Mouse (Mus musculus): Measurements from ENCODE around the gene Anxa11. TPM values are rescaled to one million over a fixed set of nuclear protein-coding genes. Genes with fewer than 3 reads are reported as not detected.
"Not testable (repeated sequence)": the region's sequence is repeated elsewhere in the genome, so short reads cannot be mapped to it uniquely, and the experiment has no call there.

Anxa11 gene
- polyA plus RNA-seq, 1 experiment from 2014 or later, result 1.7 TPM

DNA sequence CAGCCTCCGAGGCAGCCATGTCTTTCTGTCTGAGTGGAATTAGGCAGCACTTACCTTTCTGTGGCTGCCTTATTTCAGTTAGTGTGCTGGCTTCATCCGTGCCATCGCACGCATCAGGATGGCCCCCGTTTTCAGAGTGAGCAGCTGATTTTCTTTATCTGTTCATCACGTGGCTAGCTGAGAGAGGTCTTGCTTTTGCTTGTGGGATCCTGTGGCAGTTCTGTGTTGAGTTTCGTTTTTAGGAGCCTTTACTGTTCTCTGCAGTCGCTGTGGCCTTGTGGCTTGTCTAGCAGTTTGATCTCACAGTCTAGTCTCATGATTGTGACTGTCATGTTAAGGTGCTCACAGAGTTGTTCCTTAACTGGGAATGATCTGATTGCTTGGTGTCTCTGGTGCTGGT is 16.0 kb downstream of the Anxa11 start:
- H3K36me3 ChIP-seq, result no peaks in the 10 kb centered on the region
- no peak overlapping the region for H3K27ac ChIP-seq (replicated peaks)
- 87% methylated on average over 8 of the region's 8 CpGs for WGBS
- H3K9ac ChIP-seq (replicated peaks), result no peak overlapping the region
- no peak for ATAC-seq (replicated peaks)
- H3K4me3 ChIP-seq, result no peak overlapping the region
- no peaks in the 10 kb centered on the region for H3K27me3 ChIP-seq
- H3K9me3 ChIP-seq, result no peaks in the 10 kb centered on the region
- no peak overlapping the region for H3K4me2 ChIP-seq (replicated peaks)
- H3K4me1 ChIP-seq, result no peaks in the 10 kb centered on the region

GRCm38 (mm10) chr14:25861771-25862530 is 20.0 kb downstream of the Anxa11 start:
- H3K4me2 ChIP-seq (replicated peaks), result no peak overlapping the region
- WGBS, result 90% methylated on average over 13 of the region's 13 CpGs
- no peaks in the 10 kb centered on the region for H3K4me1 ChIP-seq
- no peaks in the 10 kb centered on the region for H3K36me3 ChIP-seq
- no peak overlapping the region for H3K9ac ChIP-seq (replicated peaks)
- no peak for ATAC-seq (replicated peaks)
- no peaks in the 10 kb centered on the region for H3K9me3 ChIP-seq
- no peaks in the 10 kb centered on the region for H3K27me3 ChIP-seq
- H3K4me3 ChIP-seq, result no peak overlapping the region
- H3K27ac ChIP-seq (replicated peaks), result no peak overlapping the region

DNA sequence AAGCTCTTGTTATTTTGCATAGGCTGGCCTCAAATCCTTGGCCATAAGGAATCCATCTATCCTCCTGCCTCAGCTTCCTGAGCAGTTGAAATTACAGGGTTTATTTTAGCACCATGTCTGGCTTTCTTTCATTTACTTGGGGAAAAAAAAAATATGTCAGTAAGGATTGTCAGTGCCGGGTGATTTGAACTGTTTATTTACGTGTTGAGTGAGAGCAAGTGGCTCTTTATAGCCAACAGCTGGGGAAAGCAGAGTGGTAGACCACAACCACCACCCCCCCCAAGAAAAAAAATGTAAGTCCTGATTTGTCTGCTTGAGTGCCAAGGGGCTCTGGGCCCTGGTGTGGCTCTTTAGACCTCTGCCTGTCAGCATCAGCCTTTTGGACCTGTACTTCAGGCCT is 21.8 kb downstream of the Anxa11 start:
- 83% methylated on average over 2 of the region's 2 CpGs for WGBS
- Histone ChIP-seq H3K27me3 (no peaks in the 10 kb centered on the region), H3K27ac (replicated peaks) (no peak overlapping the region), H3K9me3 (no peaks in the 10 kb centered on the region), H3K4me3 (no peak overlapping the region), H3K4me1 (no peaks in the 10 kb centered on the region), H3K36me3 (no peaks in the 10 kb centered on the region), H3K4me2 (replicated peaks) (no peak overlapping the region), H3K9ac (replicated peaks) (no peak overlapping the region)
- no peak for ATAC-seq (replicated peaks)

- H3K9ac ChIP-seq (replicated peaks), result no peak overlapping the region
- no peaks in the 10 kb centered on the region for H3K4me1 ChIP-seq
- H3K4me2 ChIP-seq (replicated peaks), result no peak overlapping the region
- no peak overlapping the region for H3K4me3 ChIP-seq
- WGBS, result 89% methylated on average over 5 of the region's 5 CpGs
- no peaks in the 10 kb centered on the region for H3K36me3 ChIP-seq
- no peak overlapping the region for H3K27ac ChIP-seq (replicated peaks)
- H3K27me3 ChIP-seq, result no peaks in the 10 kb centered on the region
- no peaks in the 10 kb centered on the region for H3K9me3 ChIP-seq
- ATAC-seq (replicated peaks), result no peak
These were observed 23.3 kb downstream of the Anxa11 start for GRCm38 (mm10) chr14:25865251-25865650.

GRCm38 (mm10) chr14:25866384-25866783 is 24.4 kb downstream of the Anxa11 start:
- Histone ChIP-seq H3K4me3 (no peak overlapping the region), H3K36me3 (no peaks in the 10 kb centered on the region), H3K4me1 (no peaks in the 10 kb centered on the region), H3K27me3 (no peaks in the 10 kb centered on the region), H3K9ac (replicated peaks) (no peak overlapping the region), H3K4me2 (replicated peaks) (no peak overlapping the region), H3K27ac (replicated peaks) (no peak overlapping the region), H3K9me3 (no peaks in the 10 kb centered on the region)
- ATAC-seq (replicated peaks), result no peak
- WGBS, result 91% methylated on average over 6 of the region's 6 CpGs

- Histone ChIP-seq H3K36me3 (no peaks in the 10 kb centered on the region), H3K4me1 (no peaks in the 10 kb centered on the region), H3K27me3 (no peaks in the 10 kb centered on the region), H3K9ac (replicated peaks) (no peak overlapping the region), H3K27ac (replicated peaks) (no peak overlapping the region), H3K9me3 (no peaks in the 10 kb centered on the region), H3K4me2 (replicated peaks) (no peak overlapping the region), H3K4me3 (no peak overlapping the region)
- no peak for ATAC-seq (replicated peaks)
- 82% methylated on average over 11 of the region's 11 CpGs for WGBS
These were observed 24.9 kb downstream of the Anxa11 start for GRCm38 (mm10) chr14:25866832-25867231.

GRCm38 (mm10) chr14:25867834-25868233 is 25.9 kb downstream of the Anxa11 start:
- no peaks in the 10 kb centered on the region for H3K27me3 ChIP-seq
- WGBS, result 72% methylated on average over 6 of the region's 6 CpGs
- no peak for ATAC-seq (replicated peaks)

DNA sequence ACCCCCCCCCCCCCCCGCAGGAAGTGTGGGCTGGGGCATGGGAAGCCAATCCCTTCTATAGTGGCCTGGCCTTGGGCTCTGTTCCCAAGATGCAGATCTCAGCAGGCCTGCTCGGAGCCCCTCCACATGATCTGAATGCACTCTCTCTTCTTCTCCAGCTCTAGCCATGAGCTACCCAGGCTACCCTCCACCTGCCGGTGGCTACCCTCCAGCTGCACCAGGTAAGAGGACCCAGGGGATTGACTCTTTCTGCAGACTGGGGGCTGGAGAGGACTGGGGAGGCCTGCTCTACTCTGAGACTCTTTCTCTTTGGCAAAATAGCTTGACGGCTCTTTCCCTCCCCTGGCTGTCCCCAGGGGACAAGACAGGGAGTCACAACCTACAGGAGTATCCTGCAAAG is 26.8 kb downstream of the Anxa11 start:
- H3K36me3 ChIP-seq, result no peaks in the 10 kb centered on the region
- H3K4me1 ChIP-seq, result peaks cover 5% of the 10 kb centered on the region; the same call in 1 of the 2 replicates
- H3K27ac ChIP-seq (replicated peaks), result no peak overlapping the region
- ATAC-seq (replicated peaks), result no peak
- no peaks in the 10 kb centered on the region for H3K9me3 ChIP-seq
- no peak overlapping the region for H3K9ac ChIP-seq (replicated peaks)
- 85% methylated on average over 3 of the region's 4 CpGs for WGBS
- no peak overlapping the region for H3K4me2 ChIP-seq (replicated peaks)
- H3K4me3 ChIP-seq, result no peak overlapping the region
- H3K27me3 ChIP-seq, result no peaks in the 10 kb centered on the region

More at GRCm38 (mm10) chr14:25867834-25868233, 25.9 kb downstream of the Anxa11 start:
- no peaks in the 10 kb centered on the region for H3K36me3 ChIP-seq
- no peak overlapping the region for H3K27ac ChIP-seq (replicated peaks)
- H3K4me2 ChIP-seq (replicated peaks), result no peak overlapping the region
- H3K9me3 ChIP-seq, result no peaks in the 10 kb centered on the region
- 0 out of 2 replicates have a peak, but pooled peaks cover under 1% of the 10 kb centered on the region for H3K4me1 ChIP-seq
- no peak overlapping the region for H3K4me3 ChIP-seq
- no peak overlapping the region for H3K9ac ChIP-seq (replicated peaks)

DNA sequence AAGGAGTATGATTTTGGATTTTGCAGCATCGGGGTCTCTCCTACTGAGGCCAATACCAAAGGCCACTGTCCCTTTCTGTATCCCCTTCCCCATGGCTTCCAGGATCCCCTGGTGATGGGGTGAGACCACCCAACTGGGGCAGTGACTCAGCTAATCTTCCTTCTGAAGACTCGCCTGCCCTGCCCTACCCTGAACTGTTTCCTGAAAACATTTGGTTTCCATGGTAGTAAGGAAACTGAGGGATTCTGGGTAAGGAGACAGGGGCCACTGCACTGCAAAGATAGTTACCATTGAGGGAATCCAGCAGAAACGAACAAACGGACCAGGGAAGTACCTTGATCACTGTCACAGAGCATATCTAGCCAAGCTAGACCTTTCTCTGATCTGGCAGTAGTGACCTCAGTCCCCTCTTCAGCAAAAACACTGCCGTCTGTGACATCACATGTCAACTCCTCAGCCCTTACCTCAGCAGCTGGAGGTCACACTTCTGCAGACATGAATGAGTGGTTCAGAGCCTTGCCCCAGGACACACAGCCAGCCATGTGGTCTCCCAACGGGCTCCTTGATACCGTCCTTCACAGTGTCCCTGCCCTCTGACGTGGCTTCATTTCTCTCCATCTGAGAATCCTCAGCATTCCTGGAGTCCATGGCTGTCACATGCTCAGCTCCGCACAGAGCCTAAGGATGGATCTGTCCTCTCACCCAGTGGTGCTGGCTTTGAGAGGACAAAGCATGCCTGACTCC is 27.4 kb downstream of the Anxa11 start:
- Histone ChIP-seq H3K9ac (replicated peaks) (no peak overlapping the region), H3K9me3 (no peaks in the 10 kb centered on the region), H3K27ac (replicated peaks) (no peak overlapping the region), H3K4me1 (peaks cover 5% of the 10 kb centered on the region; the same call in 1 of the 2 replicates), H3K4me3 (no peak overlapping the region), H3K4me2 (replicated peaks) (no peak overlapping the region), H3K36me3 (no peaks in the 10 kb centered on the region), H3K27me3 (no peaks in the 10 kb centered on the region)
- WGBS, result 62% methylated on average over 9 of the region's 9 CpGs
- no peak for ATAC-seq (replicated peaks)

DNA sequence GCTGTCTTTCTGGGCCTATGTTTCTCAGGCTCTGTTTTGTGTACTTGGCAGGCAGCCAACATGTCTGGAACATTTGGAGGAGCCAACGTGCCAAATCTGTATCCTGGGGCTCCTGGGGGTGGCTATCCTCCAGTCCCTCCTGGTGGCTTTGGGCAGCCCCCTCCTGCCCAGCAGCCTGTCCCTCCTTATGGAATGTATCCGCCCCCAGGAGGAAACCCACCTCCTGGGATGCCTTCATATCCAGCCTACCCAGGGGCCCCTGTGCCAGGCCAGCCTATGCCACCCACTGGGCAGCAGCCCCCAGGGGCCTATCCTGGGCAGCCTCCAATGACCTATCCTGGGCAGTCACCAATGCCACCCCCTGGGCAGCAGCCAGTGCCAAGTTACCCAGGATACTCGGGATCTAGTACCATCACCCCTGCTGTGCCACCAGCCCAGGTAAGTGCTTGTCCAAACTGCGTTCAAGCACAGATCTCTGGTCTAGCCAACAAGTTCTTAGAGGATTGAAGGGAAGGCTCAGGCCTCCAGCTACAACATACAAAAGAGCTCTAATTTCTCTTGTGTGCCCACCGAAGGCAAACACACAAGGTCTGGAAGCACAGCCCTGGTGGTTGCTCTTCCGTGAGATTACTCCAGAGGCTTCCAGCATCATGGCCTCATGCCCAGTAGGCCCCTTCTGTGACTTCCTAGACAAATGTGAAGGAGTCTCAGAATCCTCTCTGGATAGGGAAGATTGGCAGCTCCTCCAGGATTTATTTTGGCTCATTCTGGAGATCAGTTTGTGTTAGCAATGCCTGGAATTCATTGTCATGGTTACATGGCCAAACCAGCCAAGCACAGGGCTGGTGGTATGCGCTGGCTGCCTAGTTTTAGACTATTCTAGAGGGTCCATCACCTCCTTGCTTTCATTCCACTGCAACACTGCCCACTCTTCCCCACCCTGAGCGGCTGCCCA is 30.8 kb downstream of the Anxa11 start:
- H3K4me3 ChIP-seq, result no peak overlapping the region
- 68% methylated on average over 8 of the region's 8 CpGs for WGBS
- peak overlapping the region; percentile 1; the same call in 1 of the 2 replicates for H3K27ac ChIP-seq (replicated peaks)
- H3K4me2 ChIP-seq (replicated peaks), result no peak overlapping the region
- H3K27me3 ChIP-seq, result no peaks in the 10 kb centered on the region
- H3K9me3 ChIP-seq, result no peaks in the 10 kb centered on the region
- ATAC-seq (replicated peaks), result peak; percentile 19; the same call in 1 of the 2 replicates
- H3K36me3 ChIP-seq, result no peaks in the 10 kb centered on the region
- H3K9ac ChIP-seq (replicated peaks), result no peak overlapping the region
- H3K4me1 ChIP-seq, result peaks cover 5% of the 10 kb centered on the region; the same call in 1 of the 2 replicates

GRCm38 (mm10) chr14:25876640-25877039 is 34.7 kb downstream of the Anxa11 start:
- H3K9ac ChIP-seq (replicated peaks); H3K27ac ChIP-seq (replicated peaks); H3K27me3 ChIP-seq; H3K4me3 ChIP-seq; H3K4me1 ChIP-seq; H3K4me2 ChIP-seq (replicated peaks); H3K36me3 ChIP-seq; H3K9me3 ChIP-seq; ATAC-seq (replicated peaks): not testable (repeated sequence)
- WGBS, result no CpG with 5 or more reads among the region's 7 CpGs

- H3K4me1 ChIP-seq; H3K27ac ChIP-seq (replicated peaks); ATAC-seq (replicated peaks); H3K4me2 ChIP-seq (replicated peaks); H3K36me3 ChIP-seq; H3K27me3 ChIP-seq; H3K9ac ChIP-seq (replicated peaks); H3K4me3 ChIP-seq; H3K9me3 ChIP-seq: not testable (repeated sequence)
- no CpG with 5 or more reads among the region's 9 CpGs for WGBS
These were observed 39.8 kb downstream of the Anxa11 start for GRCm38 (mm10) chr14:25881769-25882168.

Data from forebrain, embryonic 15.5 days (tissue).